Mouse (Mus musculus): ENCODE measurements around the gene Rab7. TPM values are rescaled to one million over a fixed set of nuclear protein-coding genes. Genes with fewer than 3 reads are reported as not detected.
A peak's percentile ranks its signal among the peaks of the same experiment; 100 is the strongest.

Gene Rab7
- polyA plus RNA-seq, 1 experiment from 2014 or later: 238 TPM

DNA sequence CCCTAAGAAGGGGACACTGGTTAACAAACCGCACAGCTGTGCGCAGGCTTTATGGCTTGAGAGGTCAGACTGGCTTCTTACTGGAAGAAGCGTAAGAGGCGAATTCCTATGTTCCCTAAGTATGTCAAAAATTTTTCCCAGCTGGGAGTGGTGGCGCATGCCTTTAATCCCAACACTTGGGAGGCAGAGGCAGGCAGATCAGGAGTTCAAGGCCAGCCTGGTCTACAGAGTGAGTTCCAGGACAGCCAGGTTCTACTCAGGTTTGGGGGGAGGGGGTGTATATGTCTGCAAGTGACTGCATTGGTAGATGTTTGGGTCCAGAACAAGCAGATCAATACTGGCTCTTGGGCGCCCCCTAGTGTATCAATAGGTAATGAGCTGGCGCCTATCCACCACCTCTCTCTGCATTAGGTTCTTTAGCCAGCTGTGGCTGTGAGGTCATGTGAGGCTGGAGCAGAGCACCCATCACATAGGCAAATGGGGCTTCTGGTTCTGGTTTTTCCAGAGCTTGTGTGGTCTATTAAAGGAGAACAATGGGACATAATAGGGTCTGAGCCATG is 47.3 kb downstream of the Rab7 start:
- WGBS: 58% methylated on average over 7 of the region's 7 CpGs
- Histone ChIP-seq H3K9me3 (replicated peaks; ENCODE audit: low read length) (no peaks in the 10 kb centered on the region), H3K9ac (ENCODE audit: low read depth, low read length) (no peak overlapping the region), H3K36me3 (ENCODE audit: insufficient read depth, low read length) (peaks cover 24% of the 10 kb centered on the region), H3K4me3 (replicated peaks; ENCODE audit: low read depth, low read length) (no peak overlapping the region), H3K27me3 (ENCODE audit: insufficient read depth, low read length) (no peaks in the 10 kb centered on the region), H3K4me2 (ENCODE audit: low read length) (no peak overlapping the region), H3K27ac (0 out of 2 replicates have a peak overlapping the region, but pooled peaks have one; percentile 5), H3K4me1 (replicated peaks; ENCODE audit: insufficient read depth, low read length) (peaks cover 11% of the 10 kb centered on the region; the same call in 1 of the 2 replicates)
- DNase-seq (ENCODE audit: low spot score) (peak; percentile 79), ATAC-seq (replicated peaks; ENCODE audit: low FRiP score, low read depth) (no peak; the same call in 1 of the 2 replicates)
- TF ChIP-seq CTCF (IDR thresholded peaks at IDR 0.05; ENCODE audit: low read depth): peak; percentile 78

DNA sequence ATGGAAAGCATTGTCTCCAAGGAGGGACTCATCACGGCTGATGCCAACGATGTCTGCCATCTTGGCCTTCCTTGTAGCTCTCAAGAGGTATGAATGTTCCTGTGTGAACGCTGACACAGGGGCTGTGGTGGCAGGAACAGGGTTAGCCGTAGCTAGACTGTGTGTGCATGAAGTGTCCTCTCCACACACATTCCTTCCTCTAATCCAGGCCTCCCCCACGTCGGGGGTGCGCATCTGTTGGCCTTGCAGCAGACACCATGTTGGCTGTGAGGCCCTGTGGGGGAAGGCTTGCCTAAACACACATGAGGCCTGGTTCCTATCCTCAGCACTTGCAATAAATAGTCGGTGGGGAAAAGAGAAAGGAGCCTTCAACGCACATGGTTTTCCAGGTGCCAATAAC is 48.5 kb downstream of the Rab7 start:
- no peak for TF ChIP-seq CTCF (IDR thresholded peaks at IDR 0.05; ENCODE audit: low read depth)
- Histone ChIP-seq H3K27me3 (ENCODE audit: insufficient read depth, low read length) (no peaks in the 10 kb centered on the region), H3K4me1 (replicated peaks; ENCODE audit: insufficient read depth, low read length) (peaks cover 15% of the 10 kb centered on the region; the same call in 1 of the 2 replicates), H3K9ac (ENCODE audit: low read depth, low read length) (no peak overlapping the region), H3K4me2 (ENCODE audit: low read length) (no peak overlapping the region), H3K4me3 (replicated peaks; ENCODE audit: low read depth, low read length) (no peak overlapping the region), H3K36me3 (ENCODE audit: insufficient read depth, low read length) (peaks cover 12% of the 10 kb centered on the region), H3K9me3 (replicated peaks; ENCODE audit: low read length) (no peaks in the 10 kb centered on the region), H3K27ac (no peak overlapping the region)
- ATAC-seq (replicated peaks; ENCODE audit: low FRiP score, low read depth) (no peak), DNase-seq (ENCODE audit: low spot score) (no peak)
- WGBS: 72% methylated on average over 9 of the region's 9 CpGs

DNA sequence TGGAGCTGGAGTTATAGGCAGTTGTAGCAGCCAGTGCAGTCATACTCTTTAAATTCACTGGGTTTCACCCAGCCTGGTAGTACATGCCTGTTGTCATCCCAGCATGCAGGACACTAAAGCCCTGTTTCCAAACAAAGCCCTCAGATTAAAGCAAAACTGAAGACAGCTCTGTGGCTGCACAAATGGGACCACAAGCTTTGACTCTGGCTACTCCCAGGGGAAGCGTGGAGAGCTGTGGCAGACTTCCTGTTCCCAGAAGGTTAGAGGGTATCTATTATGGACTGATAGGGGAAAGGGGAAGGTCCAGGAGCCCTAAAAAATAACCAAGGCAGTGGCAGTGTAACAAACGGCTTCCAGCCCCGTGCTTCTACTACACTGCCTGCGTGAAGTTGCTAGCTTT is 49.6 kb downstream of the Rab7 start:
- H3K4me3 ChIP-seq (replicated peaks; ENCODE audit: low read depth, low read length): no peak overlapping the region
- no peak overlapping the region for H3K9ac ChIP-seq (ENCODE audit: low read depth, low read length)
- H3K36me3 ChIP-seq (ENCODE audit: insufficient read depth, low read length): peaks cover 2% of the 10 kb centered on the region; the same call in 1 of the 2 replicates
- no peak for ATAC-seq (replicated peaks; ENCODE audit: low FRiP score, low read depth)
- no peak for DNase-seq (ENCODE audit: low spot score)
- no peak overlapping the region for H3K4me2 ChIP-seq (ENCODE audit: low read length)
- no peaks in the 10 kb centered on the region for H3K9me3 ChIP-seq (replicated peaks; ENCODE audit: low read length)
- H3K27me3 ChIP-seq (ENCODE audit: insufficient read depth, low read length): no peaks in the 10 kb centered on the region
- peaks cover 15% of the 10 kb centered on the region; the same call in 1 of the 2 replicates for H3K4me1 ChIP-seq (replicated peaks; ENCODE audit: insufficient read depth, low read length)
- TF ChIP-seq CTCF (IDR thresholded peaks at IDR 0.05; ENCODE audit: low read depth): no peak
- H3K27ac ChIP-seq: no peak overlapping the region
- WGBS: 75% methylated on average over 4 of the region's 4 CpGs

DNA sequence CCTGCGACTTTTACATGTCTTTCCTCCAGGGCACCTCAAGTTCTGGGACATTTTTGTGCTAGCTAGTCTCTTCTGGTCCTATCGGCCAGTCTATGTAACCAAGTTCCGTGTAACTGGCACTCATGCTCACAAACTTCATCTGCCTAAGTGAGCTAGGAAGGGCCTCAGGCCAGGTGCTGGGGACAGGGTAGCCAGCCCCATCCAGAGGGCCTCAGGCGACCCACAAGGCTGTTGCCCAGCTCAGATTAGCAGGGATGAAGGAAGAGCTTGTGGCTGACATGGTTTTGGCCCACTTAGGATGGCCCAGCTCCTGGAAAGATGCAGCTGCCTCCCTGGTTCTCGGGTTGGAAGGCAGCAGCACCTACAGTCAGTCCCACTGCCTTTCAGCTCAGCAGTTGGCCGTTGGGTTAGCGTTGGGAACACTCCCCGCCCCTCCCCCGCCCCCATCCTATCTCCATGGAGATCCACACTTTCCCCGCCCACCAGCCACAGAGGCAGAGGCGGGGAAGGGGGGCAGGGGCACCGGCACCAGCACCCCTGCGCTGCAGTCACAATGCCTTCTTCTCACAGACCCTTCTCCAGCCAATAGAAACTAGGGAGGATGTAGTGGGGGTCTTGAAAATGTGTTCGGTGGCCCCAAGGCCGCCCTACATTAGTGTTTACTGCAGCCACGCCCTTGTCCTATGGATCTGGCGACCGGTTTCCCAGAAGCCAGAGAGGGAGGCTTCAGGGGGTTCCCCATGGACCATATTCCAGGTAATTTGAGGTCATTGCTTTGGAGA is 51.1 kb downstream of the Rab7 start:
- peak overlapping the region; percentile 52 for H3K4me2 ChIP-seq (ENCODE audit: low read length)
- H3K4me1 ChIP-seq (replicated peaks; ENCODE audit: insufficient read depth, low read length): peaks cover 15% of the 10 kb centered on the region; the same call in 1 of the 2 replicates
- H3K36me3 ChIP-seq (ENCODE audit: insufficient read depth, low read length): 0 out of 2 replicates have a peak, but pooled peaks cover 4% of the 10 kb centered on the region
- ATAC-seq (replicated peaks; ENCODE audit: low FRiP score, low read depth): peak; percentile 68; the same call in 1 of the 2 replicates
- H3K9me3 ChIP-seq (replicated peaks; ENCODE audit: low read length): no peaks in the 10 kb centered on the region
- H3K27ac ChIP-seq: no peak overlapping the region
- TF ChIP-seq CTCF (IDR thresholded peaks at IDR 0.05; ENCODE audit: low read depth): no peak
- H3K4me3 ChIP-seq (replicated peaks; ENCODE audit: low read depth, low read length): 0 out of 2 replicates have a peak overlapping the region, but pooled peaks have one; percentile 15
- 6% methylated on average over 18 of the region's 18 CpGs for WGBS
- peak; percentile 76 for DNase-seq (ENCODE audit: low spot score)
- H3K9ac ChIP-seq (ENCODE audit: low read depth, low read length): 0 out of 2 replicates have a peak overlapping the region, but pooled peaks have one; percentile 24
- H3K27me3 ChIP-seq (ENCODE audit: insufficient read depth, low read length): no peaks in the 10 kb centered on the region

DNA sequence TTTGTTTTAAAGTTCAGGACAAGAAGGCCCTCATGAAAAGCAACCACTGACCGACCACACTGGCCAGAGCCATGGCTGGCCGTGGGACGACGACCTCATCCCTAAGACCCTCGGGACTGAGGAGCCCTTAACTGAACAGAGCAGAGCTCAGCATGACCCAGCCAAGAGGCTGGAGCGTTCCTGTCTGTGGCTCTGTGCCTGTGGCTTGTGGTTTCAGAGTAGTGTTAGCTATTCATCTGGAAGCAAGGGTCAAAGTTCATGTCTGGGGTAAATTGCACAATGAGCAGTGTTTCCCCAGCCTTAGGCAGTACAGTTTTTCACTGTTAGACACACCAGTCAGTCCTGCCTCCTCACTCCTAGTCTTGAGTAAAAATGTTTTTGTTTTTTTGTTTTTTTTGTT is 52.3 kb downstream of the Rab7 start:
- Histone ChIP-seq H3K4me3 (replicated peaks; ENCODE audit: low read depth, low read length) (no peak overlapping the region), H3K4me2 (ENCODE audit: low read length) (no peak overlapping the region), H3K27ac (no peak overlapping the region), H3K9me3 (replicated peaks; ENCODE audit: low read length) (no peaks in the 10 kb centered on the region), H3K36me3 (ENCODE audit: insufficient read depth, low read length) (0 out of 2 replicates have a peak, but pooled peaks cover 6% of the 10 kb centered on the region), H3K27me3 (ENCODE audit: insufficient read depth, low read length) (no peaks in the 10 kb centered on the region), H3K4me1 (replicated peaks; ENCODE audit: insufficient read depth, low read length) (peaks cover 15% of the 10 kb centered on the region; the same call in 1 of the 2 replicates), H3K9ac (ENCODE audit: low read depth, low read length) (no peak overlapping the region)
- 33% methylated on average over 6 of the region's 6 CpGs for WGBS
- no peak for TF ChIP-seq CTCF (IDR thresholded peaks at IDR 0.05; ENCODE audit: low read depth)
- DNase-seq (ENCODE audit: low spot score) (peak; percentile 64), ATAC-seq (replicated peaks; ENCODE audit: low FRiP score, low read depth) (peak; percentile 52; the same call in 1 of the 2 replicates)

DNA sequence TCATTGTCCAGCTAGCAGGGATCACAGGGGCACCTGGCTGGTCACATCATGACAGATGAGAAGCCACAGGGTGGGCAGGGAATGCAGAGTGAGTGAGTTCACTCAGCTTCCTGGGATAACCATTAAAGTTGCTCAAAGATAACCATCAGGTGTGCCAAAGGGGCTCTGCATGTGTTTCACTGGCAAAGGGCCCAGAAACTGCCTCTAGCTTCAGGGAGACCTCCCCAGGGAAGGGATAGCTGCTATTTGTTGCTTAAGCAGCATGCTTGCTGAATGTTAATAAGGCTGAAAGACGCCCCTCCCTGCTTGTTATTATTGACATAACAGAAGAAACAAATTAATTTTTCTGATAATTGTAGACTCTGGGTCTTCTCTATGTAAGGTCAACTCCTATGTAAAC is 53.2 kb downstream of the Rab7 start:
- Histone ChIP-seq H3K4me3 (replicated peaks; ENCODE audit: low read depth, low read length) (no peak overlapping the region), H3K27ac (no peak overlapping the region), H3K4me1 (replicated peaks; ENCODE audit: insufficient read depth, low read length) (peaks cover 15% of the 10 kb centered on the region; the same call in 1 of the 2 replicates), H3K9ac (ENCODE audit: low read depth, low read length) (no peak overlapping the region), H3K27me3 (ENCODE audit: insufficient read depth, low read length) (no peaks in the 10 kb centered on the region), H3K36me3 (ENCODE audit: insufficient read depth, low read length) (0 out of 2 replicates have a peak, but pooled peaks cover 6% of the 10 kb centered on the region), H3K9me3 (replicated peaks; ENCODE audit: low read length) (no peaks in the 10 kb centered on the region), H3K4me2 (ENCODE audit: low read length) (no peak overlapping the region)
- 69% methylated on average over 1 of the region's 1 CpGs for WGBS
- DNase-seq (ENCODE audit: low spot score): no peak
- no peak for TF ChIP-seq CTCF (IDR thresholded peaks at IDR 0.05; ENCODE audit: low read depth)
- no peak for ATAC-seq (replicated peaks; ENCODE audit: low FRiP score, low read depth)

Data from kidney, postnatal 0 days (tissue).